Mouse (Mus musculus) kidney, postnatal 14 days (tissue): ENCODE data around the gene Stk11.

Experiments used
- DNase-seq: peaks from one replicate; pipeline ENCODE4 v3.0.0; 2022; ENCODE audit warnings: mixed read lengths

The Stk11 gene

DNA sequence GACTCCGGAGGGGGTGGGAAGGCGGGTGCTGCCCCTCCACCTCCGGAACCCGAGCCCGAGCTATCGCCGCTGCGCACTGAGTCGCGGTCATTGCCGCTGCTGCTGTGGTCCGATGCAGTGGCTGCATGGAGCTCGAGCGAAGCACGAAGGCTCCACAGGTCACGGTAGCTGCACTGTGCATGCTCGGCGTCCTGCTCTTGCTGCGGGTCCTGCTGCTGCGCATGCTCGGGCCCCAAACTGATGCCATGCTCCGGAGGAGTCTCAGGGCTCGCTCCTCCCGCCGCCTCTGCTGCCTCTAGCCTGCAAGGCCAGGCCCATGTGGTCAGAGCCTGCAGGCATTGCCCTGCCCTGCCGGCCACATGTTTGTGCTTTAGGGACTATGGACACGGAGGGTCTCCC is 16.3 kb downstream of the Stk11 start:
- no peak for DNase-seq

GRCm38 (mm10) chr10:80133226-80133849 is 17.7 kb downstream of the Stk11 start:
- no peak for DNase-seq

- DNase-seq = no peak
Measured at GRCm38 (mm10) chr10:80134421-80134820, 18.8 kb downstream of the Stk11 start.

DNA sequence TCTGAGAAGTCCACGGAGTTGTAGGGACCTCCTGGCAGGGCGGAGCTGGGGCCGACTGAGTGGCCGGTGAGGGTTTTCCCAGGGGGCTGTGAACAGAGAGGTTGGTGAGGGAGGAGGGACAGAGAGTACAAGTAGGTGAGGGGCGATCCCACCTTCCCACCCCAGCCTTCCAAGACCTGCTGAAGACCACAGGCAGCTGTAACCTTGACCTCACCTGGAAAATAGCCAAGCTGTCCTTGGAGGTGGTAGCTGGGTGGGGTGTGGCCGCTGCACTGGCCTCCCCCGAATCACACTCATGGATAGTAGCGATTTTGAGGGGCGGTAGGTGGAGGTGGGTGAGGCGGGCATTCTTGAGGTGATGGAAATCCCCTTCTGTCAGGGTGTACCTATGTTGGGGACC is 19.6 kb downstream of the Stk11 start:
- no peak for DNase-seq

DNA sequence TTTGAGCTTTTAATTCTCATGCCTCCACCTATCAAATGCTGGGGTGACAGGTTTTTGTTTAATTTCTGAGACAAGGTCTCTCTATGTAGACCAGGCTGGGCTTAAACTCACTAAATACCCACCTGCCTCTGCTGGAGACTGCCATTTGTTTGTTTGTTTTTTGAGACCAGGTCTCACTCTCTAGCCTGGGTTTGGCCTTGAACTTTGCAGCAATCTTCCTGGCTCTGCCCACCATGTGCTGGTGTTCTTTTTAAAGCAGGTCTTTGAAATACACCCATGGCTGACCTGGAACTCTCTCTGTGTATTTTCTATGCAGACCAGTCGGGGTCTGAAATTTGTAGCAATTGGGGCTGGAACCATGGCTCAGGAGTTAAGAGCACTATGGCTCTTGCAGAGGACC is 20.0 kb downstream of the Stk11 start:
- no peak for DNase-seq

GRCm38 (mm10) chr10:80136179-80136951 is 20.8 kb downstream of the Stk11 start:
- DNase-seq = no peak

GRCm38 (mm10) chr10:80136952-80137625 is 21.5 kb downstream of the Stk11 start:
- no peak for DNase-seq

GRCm38 (mm10) chr10:80137626-80138552 is 22.3 kb downstream of the Stk11 start:
- no peak for DNase-seq

DNA sequence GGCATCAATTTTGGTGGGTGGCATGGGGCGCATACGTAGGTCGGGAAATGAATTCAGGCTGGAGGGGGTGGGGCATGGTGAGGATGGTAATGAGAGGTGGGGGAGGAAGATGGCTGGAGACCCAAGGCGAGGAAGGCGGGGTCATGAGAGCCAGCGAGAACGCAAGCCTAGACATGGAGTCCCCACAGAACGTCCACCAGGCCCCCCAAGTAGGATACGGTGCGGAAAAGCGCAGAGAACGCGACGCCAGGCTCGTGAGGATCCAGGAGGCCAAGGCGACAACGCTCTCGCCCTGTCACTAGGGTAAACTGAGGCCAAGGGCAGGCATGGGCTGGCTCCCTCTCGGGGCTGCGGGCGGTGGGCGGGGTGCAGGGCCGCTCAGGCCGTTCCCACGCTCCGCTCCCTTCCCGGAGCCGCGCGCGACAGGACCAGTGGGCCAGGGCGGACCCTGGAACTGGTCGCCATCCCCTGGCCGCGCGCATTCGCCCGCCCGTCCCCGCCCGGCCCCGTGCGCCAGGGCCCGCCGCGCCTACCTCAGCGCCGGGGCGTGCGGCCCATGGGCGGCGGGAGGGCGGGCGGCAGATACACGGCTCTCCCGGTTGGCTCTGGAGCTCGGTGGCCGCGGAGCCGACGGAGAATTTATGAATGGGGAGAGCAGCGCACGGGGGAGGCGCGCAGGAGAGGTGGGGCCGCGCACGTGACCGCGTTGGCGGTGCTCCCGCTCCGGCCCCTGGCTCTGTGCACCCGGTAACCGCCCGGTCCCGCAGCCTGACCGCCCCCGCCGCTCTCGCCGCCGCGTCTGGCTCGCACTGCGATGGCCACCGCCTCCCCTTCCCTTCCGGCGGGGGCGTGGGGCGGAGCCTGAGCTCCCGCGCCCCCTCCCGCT is 23.2 kb downstream of the Stk11 start, which contains the start of gene Atp5d:
Gene Atp5d, plus strand, starts transcription at position 80 of the 886 bp plus-strand sequence.
- peak; percentile 80 for DNase-seq

GRCm38 (mm10) chr10:80139439-80139775 is 23.8 kb downstream of the Stk11 start:
- no peak for DNase-seq

DNA sequence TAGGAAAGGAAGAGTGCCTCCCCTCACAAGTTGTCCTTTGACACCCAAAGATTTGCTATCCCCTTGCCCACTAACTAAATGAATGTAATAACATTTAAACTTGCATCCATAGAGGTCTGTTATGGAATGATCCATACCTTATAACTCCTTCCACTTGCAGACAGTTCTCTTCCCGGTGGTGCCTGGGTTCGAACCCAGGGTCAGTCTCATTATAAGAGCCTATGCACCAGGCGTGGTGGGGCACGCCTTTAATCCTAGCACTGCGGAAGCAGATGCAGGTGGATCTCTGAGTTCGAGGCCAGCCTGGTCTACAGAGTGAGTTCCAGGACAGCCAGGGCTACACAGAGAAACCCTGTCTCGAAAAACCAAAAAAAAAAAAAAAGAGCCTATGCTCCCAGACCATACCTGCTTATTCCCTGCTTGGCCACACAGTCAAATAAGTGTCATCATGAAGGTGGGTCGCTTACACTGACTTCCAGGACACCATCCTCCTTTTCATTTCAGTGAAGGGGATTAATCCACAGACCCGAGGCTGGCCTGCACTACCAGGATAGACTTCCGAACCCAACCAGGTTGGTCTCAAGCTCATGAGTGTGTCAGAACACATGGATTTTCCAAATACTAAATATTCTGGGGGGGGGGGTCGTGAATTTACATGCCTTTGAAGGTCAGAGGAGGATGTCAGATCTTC is 24.5 kb downstream of the Stk11 start:
- no peak for DNase-seq

DNA sequence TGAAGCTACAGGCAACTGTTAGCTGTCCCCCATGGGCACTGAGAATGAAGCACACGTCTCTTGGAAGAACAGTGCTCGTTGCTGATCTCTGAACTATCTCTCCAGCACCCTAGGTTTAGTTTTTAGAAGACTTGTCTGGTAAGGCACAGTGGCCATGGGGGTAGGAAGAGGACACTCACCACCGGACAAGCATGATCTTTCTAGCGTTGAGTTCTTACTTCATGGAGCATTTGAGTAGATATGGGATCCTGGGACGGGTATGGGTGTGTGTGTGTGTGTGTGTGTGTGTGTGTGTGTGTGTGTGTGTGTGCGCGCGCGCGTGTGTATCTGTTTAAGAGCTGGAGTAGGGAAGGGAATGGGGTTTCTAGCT is 25.0 kb downstream of the Stk11 start, which contains the start of gene Cbarp:
Gene Cbarp, minus strand, starts transcription at position 170 of the 370 bp plus-strand sequence.
- DNase-seq = no peak

DNA sequence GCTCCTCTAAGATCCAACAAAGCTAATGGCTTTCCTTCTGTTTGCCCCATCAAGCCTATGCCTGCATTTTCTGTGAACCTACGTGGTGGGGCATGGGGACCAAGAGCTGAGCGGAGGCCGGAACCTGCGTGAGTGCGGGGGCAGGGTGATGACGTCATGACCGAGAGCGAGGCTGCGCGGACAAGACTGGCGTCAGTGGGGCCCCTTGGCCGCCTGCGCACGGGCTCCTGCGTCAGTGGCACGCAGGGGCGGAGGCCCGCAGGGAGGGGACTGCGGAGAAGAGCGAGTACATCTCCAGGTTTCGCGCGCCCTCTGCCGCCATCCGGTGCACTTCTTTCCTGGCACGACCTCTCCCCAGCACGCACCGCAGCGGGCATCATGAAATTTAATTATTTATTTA is 25.6 kb downstream of the Stk11 start:
- peak; percentile 98 for DNase-seq

- peak; percentile 98 for DNase-seq
Measured at GRCm38 (mm10) chr10:80141786-80142529, 26.4 kb downstream of the Stk11 start.

GRCm38 (mm10) chr10:80142530-80142925 is 26.9 kb downstream of the Stk11 start:
- DNase-seq = peak; percentile 73

- DNase-seq = no peak
Measured at GRCm38 (mm10) chr10:80143664-80144063, 28.1 kb downstream of the Stk11 start.

- DNase-seq = no peak
Measured at GRCm38 (mm10) chr10:80144159-80144558, 28.6 kb downstream of the Stk11 start.

GRCm38 (mm10) chr10:80144864-80145838 is 29.5 kb downstream of the Stk11 start:
- peak; percentile 78 for DNase-seq

DNA sequence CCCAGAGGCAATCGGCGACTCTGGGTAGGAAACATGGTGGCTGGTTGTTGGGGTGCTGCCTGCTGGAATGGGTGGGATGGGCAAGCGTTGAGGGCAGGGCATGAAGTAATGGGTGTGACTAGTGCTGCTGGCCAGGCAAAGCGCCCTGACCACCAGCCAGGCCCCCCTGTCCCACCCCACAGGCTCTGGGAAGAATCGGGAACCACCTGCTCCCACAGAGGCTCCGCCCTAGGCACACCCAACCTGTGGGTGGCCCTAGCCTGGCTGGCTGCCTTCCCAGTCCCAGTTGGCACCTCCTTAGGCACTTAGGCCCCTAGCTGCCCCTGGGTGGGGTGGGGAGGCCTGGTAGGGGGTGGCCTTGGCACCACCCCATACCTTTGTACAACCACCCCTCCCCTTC is 30.3 kb downstream of the Stk11 start:
- DNase-seq = peak; percentile 78
